Mouse (Mus musculus) ES-E14 (cell line): ENCODE results near the gene Rps2. TPM values are rescaled to one million over a fixed set of nuclear protein-coding genes. Genes with fewer than 3 reads are reported as not detected.

Experiments
- DNase-seq: peaks from one replicate; pipeline ENCODE4 v3.0.0-alpha.2; 2013; ENCODE audit warnings: low read depth, low spot score
- H3K27ac ChIP-seq: 2 replicates; pipeline ENCODE4 v1.5.1; 2012; ENCODE audit warnings: low read depth, mild to moderate bottlenecking, low read length, moderate library complexity, mixed read lengths; ENCODE audit not compliant: poor library complexity, insufficient read depth, severe bottlenecking
- H3K36me3 ChIP-seq: 2 replicates; pipeline ENCODE4 v1.6.1; 2012; ENCODE audit warnings: mild to moderate bottlenecking, low read length, moderate library complexity, mixed read lengths; ENCODE audit not compliant: control insufficient read depth, poor library complexity, insufficient read depth, severe bottlenecking
- H3K4me1 ChIP-seq, 2 experiments: fragments of 150-350 bp in 1 of 2; sonication (generic) in 1 of 2; 2 replicates each; pipeline ENCODE4 v1.6.1; 2012; ENCODE audit warnings: low read length in 2 of 2, mild to moderate bottlenecking in 1 of 2, mixed read lengths in 1 of 2; ENCODE audit not compliant: control insufficient read depth in 2 of 2, insufficient read depth in 2 of 2, poor library complexity in 1 of 2
- H3K4me3 ChIP-seq, 2 experiments: fragments of 150-350 bp in 1 of 2; sonication (generic) in 1 of 2; 2 replicates each; pipeline ENCODE4 v1.5.1; 2012; ENCODE audit warnings: low read length in 2 of 2, low read depth in 1 of 2, mild to moderate bottlenecking in 1 of 2, mixed read lengths in 1 of 2; ENCODE audit not compliant: insufficient read depth in 1 of 2, poor library complexity in 1 of 2, severe bottlenecking in 1 of 2
- H3K9ac ChIP-seq: 2 replicates; pipeline ENCODE4 v1.6.1; 2012; ENCODE audit warnings: low read depth, mild to moderate bottlenecking, low read length, mixed read lengths; ENCODE audit not compliant: poor library complexity, insufficient read depth, severe bottlenecking
- H3K9me3 ChIP-seq: fragments of 150-350 bp; sonication (generic); 2 replicates; pipeline ENCODE4 v1.6.1; 2012; ENCODE audit warnings: low read depth, mild to moderate bottlenecking, low read length; ENCODE audit not compliant: control insufficient read depth, insufficient read depth
- CHD2 ChIP-seq: IDR thresholded peaks from 2 replicates; pipeline ENCODE4 v1.6.1; 2014; ENCODE audit warnings: mild to moderate bottlenecking, low read depth, low read length, inconsistent platforms
- HCFC1 ChIP-seq: IDR thresholded peaks from 2 replicates; pipeline ENCODE4 v1.6.1; 2012; ENCODE audit warnings: low read length, inconsistent platforms, borderline replicate concordance; ENCODE audit not compliant: insufficient read depth
- MAFK ChIP-seq: IDR thresholded peaks from 2 replicates; pipeline ENCODE4 v1.6.1; 2014; ENCODE audit warnings: mild to moderate bottlenecking, low read depth, low read length, inconsistent platforms; ENCODE audit not compliant: insufficient read depth
- ZC3H11A ChIP-seq: IDR thresholded peaks from 2 replicates; pipeline ENCODE4 v1.6.1; 2012; ENCODE audit warnings: low read depth, mild to moderate bottlenecking, inconsistent platforms, low read length, borderline replicate concordance
- ZNF384 ChIP-seq: IDR thresholded peaks from 2 replicates; pipeline ENCODE4 v1.6.1; 2012; ENCODE audit warnings: low read depth, low read length, inconsistent platforms
- in situ Hi-C, 2 experiments: fragments of 600-800 bp; cut with MboI; formaldehyde crosslinking; loops; one replicate each; pipeline ENCODE4 v1.15.1; 2025; ENCODE audit warnings: low sequenced_read_pairs in 2 of 2, inconsistent platforms in 1 of 2; ENCODE audit not compliant: unreplicated experiment in 2 of 2
- total RNA-seq: library from RNA; depleted of rRNA; stranded (reverse); fragments of 300-350 nt; gene quantifications from 2 replicates; pipeline ENCODE4 v1.2.3, GENCODE M21; 2012

Gene Rps2
- total RNA-seq, 1 experiment = 3,661 TPM

GRCm38 (mm10) chr17:24686514-24686913, 31.4 kb upstream of the Rps2 start:
- peak overlapping the region; percentile 50 to 66 for H3K4me3 ChIP-seq
- peak overlapping the region; percentile 52 for H3K9ac ChIP-seq
- peaks cover 6% of the 10 kb centered on the region for H3K36me3 ChIP-seq
- H3K9me3 ChIP-seq = no peaks in the 10 kb centered on the region
- no peak overlapping the region for H3K27ac ChIP-seq
- peaks cover 7 to 11% of the 10 kb centered on the region in 2 experiments for H3K4me1 ChIP-seq
- in situ Hi-C loops = no loop called here
- TF ChIP-seq CHD2 = no peak
- TF ChIP-seq MAFK = no peak
- TF ChIP-seq ZNF384 = no peak
- peak; percentile 69 for DNase-seq

GRCm38 (mm10) chr17:24687146-24687595, 30.7 kb upstream of the Rps2 start:
- H3K9me3 ChIP-seq = no peaks in the 10 kb centered on the region
- H3K4me3 ChIP-seq = peak overlapping the region; percentile 15 to 16; a peak in 3 of 4 replicates
- in situ Hi-C loops = no loop called here
- no peak overlapping the region for H3K27ac ChIP-seq
- peaks cover under 1% of the 10 kb centered on the region; the same call in 1 of the 2 replicates for H3K36me3 ChIP-seq
- peaks cover 7 to 11% of the 10 kb centered on the region in 2 experiments for H3K4me1 ChIP-seq
- TF ChIP-seq ZNF384 = peak; percentile 64; the same call in 1 of the 2 replicates
- TF ChIP-seq ZC3H11A = no peak
- H3K9ac ChIP-seq = peak overlapping the region; percentile 1; the same call in 1 of the 2 replicates
- no peak for DNase-seq

GRCm38 (mm10) chr17:24687599-24687998, 30.3 kb upstream of the Rps2 start:
- Histone ChIP-seq H3K27ac (no peak overlapping the region), H3K9me3 (no peaks in the 10 kb centered on the region), H3K36me3 (peaks cover 1% of the 10 kb centered on the region), H3K9ac (no peak overlapping the region), H3K4me1 (peaks cover 7 to 11% of the 10 kb centered on the region in 2 experiments), H3K4me3 (peak overlapping the region; percentile 15 to 16; a peak in 2 of 4 replicates)
- no peak for TF ChIP-seq CHD2
- TF ChIP-seq HCFC1 = no peak
- no peak for TF ChIP-seq ZC3H11A
- TF ChIP-seq MAFK = no peak
- TF ChIP-seq ZNF384 = no peak
- in situ Hi-C loops = no loop called here
- DNase-seq = no peak

GRCm38 (mm10) chr17:24689251-24690081, 28.4 kb upstream of the Rps2 start, which contains the start of gene Syngr3:
Gene Syngr3 (minus strand): TSS chr17:24689955.
- no peak for TF ChIP-seq MAFK
- TF ChIP-seq ZC3H11A = no peak
- TF ChIP-seq HCFC1 = no peak
- TF ChIP-seq ZNF384 = no peak
- no peak for TF ChIP-seq CHD2
- Histone ChIP-seq H3K27ac (no peak within 1 kb of the TSS), H3K4me1 (peaks cover 7 to 11% of the 10 kb centered on the region in 2 experiments), H3K9me3 (no peaks in the 10 kb centered on the region), H3K4me3 (peak within 1 kb of the TSS; percentile 67 to 68), H3K36me3 (peaks cover 13% of the 10 kb centered on the region), H3K9ac (peak within 1 kb of the TSS; percentile 54)
- DNase-seq = no peak
- in situ Hi-C loops = no loop called here

- no peak for DNase-seq
- no peak overlapping the region for H3K4me3 ChIP-seq
- peaks cover 10 to 14% of the 10 kb centered on the region in 2 experiments for H3K4me1 ChIP-seq
- in situ Hi-C loops = no loop called here
- TF ChIP-seq ZNF384 (no peak), CHD2 (no peak), MAFK (no peak), ZC3H11A (no peak), HCFC1 (no peak)
- no peaks in the 10 kb centered on the region for H3K9me3 ChIP-seq
- H3K9ac ChIP-seq = no peak overlapping the region
- peaks cover 13% of the 10 kb centered on the region for H3K36me3 ChIP-seq
- H3K27ac ChIP-seq = no peak overlapping the region
Measured at GRCm38 (mm10) chr17:24692385-24692784, 25.5 kb upstream of the Rps2 start.
